Mouse (Mus musculus) G1E (cell line): ENCODE measurements around the gene Klhdc1. TPM values are rescaled to one million over a fixed set of nuclear protein-coding genes. Genes with fewer than 3 reads are reported as not detected.

Source experiments
- ATAC-seq: 2 replicates; pipeline ENCODE4 v1.8.0; 2016; ENCODE audit warnings: mild to moderate bottlenecking; ENCODE audit not compliant: insufficient number of reproducible peaks, poor library complexity, low FRiP score, severe bottlenecking; ENCODE audit errors: extremely low read depth
- DNase-seq: peaks from one replicate; pipeline ENCODE4 v3.0.0; 2012; ENCODE audit warnings: low spot score
- H3K27me3 ChIP-seq: 2 replicates; pipeline ENCODE4 v1.6.1; 2012; ENCODE audit warnings: mild to moderate bottlenecking, low read length, inconsistent platforms; ENCODE audit not compliant: insufficient read depth
- H3K36me3 ChIP-seq: replicated peaks from 2 replicates; pipeline ENCODE3; 2012; ENCODE audit warnings: mild to moderate bottlenecking, inconsistent platforms
- H3K4me1 ChIP-seq: 2 replicates; pipeline ENCODE4 v1.6.1; 2012; ENCODE audit warnings: low read depth, low read length, inconsistent platforms, mixed read lengths; ENCODE audit not compliant: insufficient read depth
- H3K4me3 ChIP-seq: 2 replicates; pipeline ENCODE4 v1.5.1; 2012; ENCODE audit warnings: low read depth, mild to moderate bottlenecking, inconsistent platforms, low read length, moderate library complexity, mixed read lengths
- H3K9me3 ChIP-seq: replicated peaks from 2 replicates; pipeline ENCODE4 v1.6.1; 2012; ENCODE audit warnings: inconsistent platforms
- CTCF ChIP-seq: IDR thresholded peaks from 2 replicates; pipeline ENCODE4 v1.5.1; 2012; ENCODE audit warnings: low read depth, low read length, inconsistent platforms, mixed read lengths
- GATA1 ChIP-seq: IDR thresholded peaks from 2 replicates; pipeline ENCODE4 v1.6.1; 2012; ENCODE audit warnings: borderline replicate concordance, low read length, inconsistent platforms, mixed read lengths
- GATA2 ChIP-seq: IDR thresholded peaks from 2 replicates; pipeline ENCODE4 v1.6.1; 2012; ENCODE audit warnings: low read depth, low read length, inconsistent platforms, borderline replicate concordance
- POLR2AphosphoS5 ChIP-seq: IDR thresholded peaks from 2 replicates; pipeline ENCODE4 v1.6.1; 2012; ENCODE audit warnings: low read depth, low read length, inconsistent platforms; ENCODE audit not compliant: insufficient replicate concordance
- TAL1 ChIP-seq: conservative IDR thresholded peaks from 2 replicates; pipeline ENCODE4 v1.6.1; 2012; ENCODE audit warnings: low read depth, low read length, inconsistent platforms, mixed read lengths
- polyA plus RNA-seq: library from polyadenylated mRNA; stranded (reverse); fragments of >175 nt; gene quantifications from 2 replicates; pipeline ENCODE4 v1.2.3, GENCODE M21; 2012
- total RNA-seq, 2 experiments: library from RNA; stranded (forward) in 1 of 2; stranded (reverse) in 1 of 2; fragments of 200-1000 nt in 1 of 2; fragments of >200 nt in 1 of 2; fragmentation: Nextera tagmentation in 1 of 2; gene quantifications; 2 replicates each; pipeline ENCODE4 v1.2.3; 2014 to 2017

Klhdc1 gene
- total and polyA plus RNA-seq, 3 experiments, result 13.0 to 16.0 (median 14.6) TPM

DNA sequence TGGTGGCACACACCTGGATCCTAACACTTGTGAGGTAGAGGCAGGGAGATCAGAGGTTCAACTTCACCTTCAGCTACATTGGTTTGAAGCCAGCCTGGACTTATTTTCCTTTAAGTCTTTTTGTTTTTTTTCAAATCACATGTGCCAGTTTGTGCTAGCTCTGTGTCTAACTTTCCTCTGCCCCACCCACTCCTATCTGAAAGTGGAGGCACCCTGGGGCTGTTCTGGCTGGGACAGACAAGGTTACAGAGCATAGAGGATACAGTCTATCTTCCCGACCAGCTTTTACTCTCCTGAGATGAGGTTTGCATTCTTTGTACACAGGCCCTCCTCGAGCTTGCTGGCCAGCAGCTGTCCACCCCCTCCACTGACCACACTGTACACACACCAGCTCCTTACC, 52.8 kb downstream of the Klhdc1 start:
- TF ChIP-seq TAL1 (0 out of 2 replicates have a peak, but pooled peaks have one; percentile 10), GATA1 (no peak)
- no peaks in the 10 kb centered on the region for H3K9me3 ChIP-seq
- H3K4me1 ChIP-seq, result peaks cover 33% of the 10 kb centered on the region
- H3K27me3 ChIP-seq, result peaks cover 19% of the 10 kb centered on the region; the same call in 1 of the 2 replicates
- DNase-seq (no peak), ATAC-seq (no peak)
- peaks cover 5% of the 10 kb centered on the region for H3K36me3 ChIP-seq
- H3K4me3 ChIP-seq, result no peak overlapping the region

- TF ChIP-seq CTCF (no peak), GATA2 (no peak), POLR2AphosphoS5 (no peak), GATA1 (no peak), TAL1 (no peak)
- ATAC-seq (no peak), DNase-seq (no peak)
- H3K4me1 ChIP-seq, result peaks cover 43% of the 10 kb centered on the region
- no peak overlapping the region for H3K4me3 ChIP-seq
- H3K9me3 ChIP-seq, result no peaks in the 10 kb centered on the region
- peaks cover 15% of the 10 kb centered on the region for H3K36me3 ChIP-seq
- H3K27me3 ChIP-seq, result peaks cover 14% of the 10 kb centered on the region; the same call in 1 of the 2 replicates
These were observed 54.0 kb downstream of the Klhdc1 start for GRCm38 (mm10) chr12:69294936-69295335.

GRCm38 (mm10) chr12:69295651-69296050, 54.7 kb downstream of the Klhdc1 start:
- TF ChIP-seq POLR2AphosphoS5, result no peak
- no peak for TF ChIP-seq GATA1
- TF ChIP-seq CTCF, result no peak
- no peak for TF ChIP-seq TAL1
- no peak for TF ChIP-seq GATA2
- Histone ChIP-seq H3K36me3 (peaks cover 22% of the 10 kb centered on the region), H3K4me3 (peak overlapping the region; percentile 1; the same call in 1 of the 2 replicates), H3K4me1 (peaks cover 48% of the 10 kb centered on the region), H3K27me3 (peaks cover 11% of the 10 kb centered on the region; the same call in 1 of the 2 replicates), H3K9me3 (no peaks in the 10 kb centered on the region)
- DNase-seq (no peak), ATAC-seq (no peak)

- Histone ChIP-seq H3K4me1 (peaks cover 48% of the 10 kb centered on the region), H3K4me3 (peak within 1 kb of the TSS; percentile 76), H3K9me3 (no peaks in the 10 kb centered on the region), H3K27me3 (0 out of 2 replicates have a peak, but pooled peaks cover 6% of the 10 kb centered on the region), H3K36me3 (peaks cover 31% of the 10 kb centered on the region)
- ATAC-seq (peak; percentile 81), DNase-seq (peak; percentile 89)
- TF ChIP-seq POLR2AphosphoS5 (no peak), GATA2 (no peak)
These were observed 55.8 kb downstream of the Klhdc1 start, which contains the start of gene Klhdc2 for GRCm38 (mm10) chr12:69296511-69297410. Klhdc2 (plus strand) TSS chr12:69296681.

GRCm38 (mm10) chr12:69297411-69298150, 56.6 kb downstream of the Klhdc1 start:
- DNase-seq (no peak), ATAC-seq (no peak)
- TF ChIP-seq TAL1 (no peak), CTCF (no peak), GATA1 (no peak)
- Histone ChIP-seq H3K36me3 (peaks cover 40% of the 10 kb centered on the region), H3K27me3 (0 out of 2 replicates have a peak, but pooled peaks cover 2% of the 10 kb centered on the region), H3K4me3 (peak overlapping the region; percentile 76), H3K9me3 (no peaks in the 10 kb centered on the region), H3K4me1 (peaks cover 48% of the 10 kb centered on the region)

- H3K9me3 ChIP-seq, result no peaks in the 10 kb centered on the region
- H3K36me3 ChIP-seq, result peaks cover 46% of the 10 kb centered on the region
- H3K27me3 ChIP-seq, result no peaks in the 10 kb centered on the region
- peaks cover 48% of the 10 kb centered on the region for H3K4me1 ChIP-seq
- H3K4me3 ChIP-seq, result no peak overlapping the region; the same call in 1 of the 2 replicates
- ATAC-seq, result no peak
- DNase-seq, result no peak
- TF ChIP-seq TAL1 (no peak), GATA1 (no peak), CTCF (no peak), GATA2 (no peak), POLR2AphosphoS5 (no peak)
These were observed 57.3 kb downstream of the Klhdc1 start for GRCm38 (mm10) chr12:69298281-69298680.
